In the genomic region with DNA sequence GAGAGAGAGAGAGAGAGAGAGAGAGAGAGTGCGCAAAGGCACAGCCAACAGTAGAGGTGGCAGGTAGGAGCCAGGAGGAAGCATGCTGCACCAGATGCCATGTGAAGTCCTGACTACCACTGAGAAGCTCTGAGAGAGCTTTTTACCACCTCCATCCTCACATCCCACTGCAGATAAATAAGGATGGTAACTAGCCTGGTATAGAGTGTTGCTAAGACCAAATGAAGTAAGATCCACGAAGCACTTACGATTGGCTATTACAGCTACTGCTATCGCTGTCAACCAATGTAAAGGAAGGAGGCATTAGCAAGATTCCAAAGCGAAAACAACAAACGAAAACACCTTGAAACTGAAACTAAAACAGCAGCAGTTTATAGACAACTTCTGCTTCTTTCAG, we compare ENCODE assay signal across 14 mouse cellular contexts. TPM values are rescaled to one million over a fixed set of nuclear protein-coding genes. Genes with fewer than 3 reads are reported as not detected.
DNase-seq lines count a peak whose midpoint lies in the region; ATAC-seq and TF ChIP-seq lines count a peak whose summit lies in the region.
"Had no signal": no experiment of that assay in that cellular context is flagged by ENCODE, and none has a peak within 500 bp of the region (broad histone marks: within the 10 kb centered on the region; RNA-seq: fewer than 3 reads in every experiment).

No protein-coding gene starts in this region.

- WGBS in heart, postnatal 0 days: 76% methylated on average over 6 of the region's 6 CpGs
- 73% methylated on average over 6 of the region's 6 CpGs for WGBS in heart, embryonic 11.5 days (ENCODE audit: insufficient replicate concordance)
- WGBS in intestine, postnatal 0 days: 78% methylated on average over 6 of the region's 6 CpGs

- H3K27me3 ChIP-seq in heart, postnatal 0 days (ENCODE audit: control insufficient read depth, insufficient read depth, low read length): no peaks in the 10 kb centered on the region
- H3K27me3 ChIP-seq in heart, embryonic 11.5 days (ENCODE audit: control insufficient read depth, insufficient read depth, low read length): no peaks in the 10 kb centered on the region
- H3K27me3 ChIP-seq in intestine, postnatal 0 days (replicated peaks; ENCODE audit: control insufficient read depth, insufficient read depth, low read length): no peaks in the 10 kb centered on the region
- H3K27me3 ChIP-seq: hindbrain, embryonic 15.5 days; limb, embryonic 15.5 days; Patski had no signal

- peak overlapping the region; percentile 77 for H3K27ac ChIP-seq in heart, postnatal 0 days (ENCODE audit: low read depth)
- H3K27ac ChIP-seq in heart, embryonic 11.5 days (ENCODE audit: low read depth, low read length): no peak overlapping the region
- H3K27ac ChIP-seq in bone marrow macrophage, adult 2 months (ENCODE audit: insufficient read depth, low read depth, low read length): peak overlapping the region; percentile 55
- no peak overlapping the region for H3K27ac ChIP-seq in intestine, postnatal 0 days (ENCODE audit: low read depth, low read length)
- H3K27ac ChIP-seq: embryonic facial prominence, embryonic 10.5 days; hindbrain, embryonic 15.5 days; layer of hippocampus, adult 2 months; limb, embryonic 15.5 days had no signal

- TF ChIP-seq CTCF in heart, postnatal 0 days (IDR thresholded peaks at IDR 0.05; ENCODE audit: low read depth): no peak
- no peak for TF ChIP-seq CTCF in bone marrow macrophage, adult 2 months (IDR thresholded peaks at IDR 0.05; ENCODE audit: low read depth, low read length)
- TF ChIP-seq CTCF in intestine, postnatal 0 days (IDR thresholded peaks at IDR 0.05; ENCODE audit: low read depth): no peak

- no peak for TF ChIP-seq EP300 in heart, postnatal 0 days (IDR thresholded peaks at IDR 0.05; ENCODE audit: low read depth)

- H3K9me3 ChIP-seq in heart, postnatal 0 days (replicated peaks; ENCODE audit: control insufficient read depth, low read length): no peaks in the 10 kb centered on the region
- H3K9me3 ChIP-seq in heart, embryonic 11.5 days (replicated peaks; ENCODE audit: control insufficient read depth, low read length): no peaks in the 10 kb centered on the region
- H3K9me3 ChIP-seq in intestine, postnatal 0 days (ENCODE audit: control insufficient read depth): no peaks in the 10 kb centered on the region
- H3K9me3 ChIP-seq: embryonic facial prominence, embryonic 10.5 days; hindbrain, embryonic 15.5 days; limb, embryonic 15.5 days had no signal

- no peak overlapping the region for H3K4me3 ChIP-seq in heart, postnatal 0 days (ENCODE audit: low read depth, low read length)
- H3K4me3 ChIP-seq in heart, embryonic 11.5 days (ENCODE audit: low read depth, low read length): no peak overlapping the region
- peak overlapping the region; percentile 46 for H3K4me3 ChIP-seq in bone marrow macrophage, adult 2 months (ENCODE audit: insufficient read depth, low read length)
- H3K4me3 ChIP-seq in intestine, postnatal 0 days (ENCODE audit: low read depth, low read length): no peak overlapping the region
- H3K4me3 ChIP-seq: embryonic facial prominence, embryonic 10.5 days; hindbrain, embryonic 15.5 days; layer of hippocampus, adult 2 months; limb, embryonic 15.5 days had no signal

- peaks cover 36% of the 10 kb centered on the region for H3K4me1 ChIP-seq in heart, postnatal 0 days (ENCODE audit: control insufficient read depth, insufficient read depth)
- H3K4me1 ChIP-seq in heart, embryonic 11.5 days (ENCODE audit: control insufficient read depth, insufficient read depth, low read length): peaks cover 29% of the 10 kb centered on the region
- peaks cover 17% of the 10 kb centered on the region for H3K4me1 ChIP-seq in bone marrow macrophage, adult 2 months (ENCODE audit: control insufficient read depth, insufficient read depth, low read length)
- H3K4me1 ChIP-seq in intestine, postnatal 0 days (replicated peaks; ENCODE audit: control insufficient read depth, insufficient read depth, low read length): no peaks in the 10 kb centered on the region; the same call in 1 of the 2 replicates

- H3K4me2 ChIP-seq in heart, postnatal 0 days (ENCODE audit: low read depth, low read length): peak overlapping the region; percentile 39; the same call in 1 of the 2 replicates
- no peak overlapping the region for H3K4me2 ChIP-seq in heart, embryonic 11.5 days
- H3K4me2 ChIP-seq in intestine, postnatal 0 days (replicated peaks; ENCODE audit: low read depth): no peak overlapping the region
- H3K4me2 ChIP-seq: hindbrain, embryonic 15.5 days; limb, embryonic 15.5 days had no signal

- TF ChIP-seq POLR2A in bone marrow macrophage, adult 2 months (IDR thresholded peaks at IDR 0.05; ENCODE audit: borderline replicate concordance, low read depth, low read length): no peak

- no peaks in the 10 kb centered on the region for H3K36me3 ChIP-seq in heart, postnatal 0 days (replicated peaks; ENCODE audit: control insufficient read depth, insufficient read depth, low read length)
- no peaks in the 10 kb centered on the region for H3K36me3 ChIP-seq in heart, embryonic 11.5 days (ENCODE audit: control insufficient read depth, insufficient read depth, low read length)
- no peaks in the 10 kb centered on the region for H3K36me3 ChIP-seq in intestine, postnatal 0 days (ENCODE audit: control insufficient read depth, insufficient read depth)
- H3K36me3 ChIP-seq: embryonic facial prominence, embryonic 10.5 days; hindbrain, embryonic 15.5 days; limb, embryonic 15.5 days had no signal

- no peak for ATAC-seq in heart, postnatal 0 days (ENCODE audit: insufficient read depth, low read depth)
- no peak for ATAC-seq in heart, embryonic 11.5 days (replicated peaks; ENCODE audit: insufficient number of reproducible peaks, low FRiP score, low TSS enrichment)
- peak; percentile 47 for ATAC-seq in megakaryocyte progenitor cell, adult 5-6 weeks (replicated peaks; ENCODE audit: poor library complexity)
- no peak for ATAC-seq in intestine, postnatal 0 days
- ATAC-seq: Patski had no signal

- no peak for DNase-seq in heart, postnatal 0 days (ENCODE audit: low spot score)
- DNase-seq in CD4-positive helper T cell, adult 2 months (ENCODE audit: low read depth, low spot score): peak; percentile 81
- no peak for DNase-seq in kidney, postnatal 14 days
- no peak for DNase-seq in kidney, postnatal 10 days
- DNase-seq: retina, postnatal 1 day had no signal

- peak overlapping the region; percentile 24; the same call in 1 of the 2 replicates for H3K9ac ChIP-seq in heart, postnatal 0 days (replicated peaks; ENCODE audit: low read depth, low read length)
- H3K9ac ChIP-seq in heart, embryonic 11.5 days (ENCODE audit: low read depth, low read length): no peak overlapping the region
- H3K9ac ChIP-seq in intestine, postnatal 0 days (ENCODE audit: low read depth, low read length): no peak overlapping the region
- H3K9ac ChIP-seq: hindbrain, embryonic 15.5 days; limb, embryonic 15.5 days had no signal

RNA-seq across cellular contexts. Expression of a gene that starts 47.3 kb away (rescaled TPM):
- 28.8 and 30.3 TPM in 2 replicates for total RNA-seq in heart, postnatal 0 days (2014; rRNA removed; ENCODE audit: low replicate concordance)
- 3.3 and 3.5 TPM in 2 replicates for polyA plus RNA-seq in heart, postnatal 0 days (2015; fragmentation: Nextera tagmentation; extraction: Ambion mirVana)
- polyA plus RNA-seq in heart, embryonic 11.5 days (2014; fragmentation: Nextera tagmentation; extraction: Ambion mirVana): 5.4 and 5.9 TPM in 2 replicates
- 13.3 and 13.6 TPM in 2 replicates for polyA plus RNA-seq in bone marrow macrophage, adult 2 months (2012; ENCODE audit: insufficient read depth, insufficient read length, missing spikeins)
- 15.1 and 17.5 TPM in 2 replicates for total RNA-seq in megakaryocyte progenitor cell, adult 5-6 weeks (2015)
- 12.4 and 14.4 TPM in 2 replicates for total RNA-seq in megakaryocyte progenitor cell, adult 5-6 weeks (2017)
- 3.2 and 4.1 TPM in 2 replicates for polyA plus RNA-seq in intestine, postnatal 0 days (2015; fragmentation: Nextera tagmentation; extraction: Ambion mirVana)

Comparison
In these comparisons a context has a peak if more than half of its experiments do, and no peak if none do; other contexts are left out.
1. H3K27ac ChIP-seq: peak in heart, postnatal 0 days (single experiment) and bone marrow macrophage, adult 2 months (single experiment); none in heart, embryonic 11.5 days (single experiment) and intestine, postnatal 0 days (single experiment).